Mouse (Mus musculus) activated CD4-positive, CD25-positive, alpha-beta regulatory T cell, adult 4 months (primary cell): Measurements from ENCODE around the gene Lclat1. TPM values are rescaled to one million over a fixed set of nuclear protein-coding genes. Genes with fewer than 3 reads are reported as not detected.

Experiments used
- ATAC-seq: one replicate; pipeline ENCODE4 v1.8.0; 2017
- polyA plus RNA-seq, 2 experiments: library from polyadenylated mRNA; unstranded; fragments of 100-300 nt; shearing (Covaris generic); gene quantifications; one replicate each; pipeline ENCODE4 v1.2.1; 2017

The Lclat1 gene
- polyA plus RNA-seq, 2 experiments from 2014 or later = 44.4 to 55.0 TPM

DNA sequence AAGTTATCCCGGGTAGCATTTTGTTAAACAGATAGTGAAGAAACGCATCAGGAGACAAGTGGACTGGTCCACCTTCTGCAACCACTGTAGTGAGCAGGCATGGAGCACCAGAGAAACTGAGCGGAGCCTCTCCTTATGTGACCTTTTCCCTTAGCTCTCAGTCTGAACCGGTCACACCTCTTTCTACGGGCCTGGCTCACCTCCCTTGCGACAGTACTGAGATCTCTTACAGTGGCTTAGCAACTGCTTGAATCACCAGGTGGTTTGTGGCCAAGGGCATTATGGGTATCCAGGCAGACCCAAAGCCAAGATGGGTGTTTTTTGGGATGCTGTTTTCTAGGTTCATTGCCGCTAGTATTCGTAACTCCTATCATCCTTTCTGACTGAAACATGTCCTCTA lies 16.4 kb upstream of the Lclat1 start:
- ATAC-seq = no peak

- no peak for ATAC-seq
Observed at GRCm38 (mm10) chr17:73092103-73093097, 15.4 kb upstream of the Lclat1 start.

GRCm38 (mm10) chr17:73095070-73095469 lies 12.7 kb upstream of the Lclat1 start:
- no peak for ATAC-seq

GRCm38 (mm10) chr17:73095585-73095984 lies 12.2 kb upstream of the Lclat1 start:
- ATAC-seq = no peak

GRCm38 (mm10) chr17:73096484-73096883 lies 11.3 kb upstream of the Lclat1 start:
- ATAC-seq = peak; percentile 61

GRCm38 (mm10) chr17:73098636-73099035 lies 9.1 kb upstream of the Lclat1 start:
- no peak for ATAC-seq

GRCm38 (mm10) chr17:73100396-73100795 lies 7.4 kb upstream of the Lclat1 start:
- ATAC-seq = no peak

GRCm38 (mm10) chr17:73102538-73102937 lies 5.2 kb upstream of the Lclat1 start:
- ATAC-seq = no peak

DNA sequence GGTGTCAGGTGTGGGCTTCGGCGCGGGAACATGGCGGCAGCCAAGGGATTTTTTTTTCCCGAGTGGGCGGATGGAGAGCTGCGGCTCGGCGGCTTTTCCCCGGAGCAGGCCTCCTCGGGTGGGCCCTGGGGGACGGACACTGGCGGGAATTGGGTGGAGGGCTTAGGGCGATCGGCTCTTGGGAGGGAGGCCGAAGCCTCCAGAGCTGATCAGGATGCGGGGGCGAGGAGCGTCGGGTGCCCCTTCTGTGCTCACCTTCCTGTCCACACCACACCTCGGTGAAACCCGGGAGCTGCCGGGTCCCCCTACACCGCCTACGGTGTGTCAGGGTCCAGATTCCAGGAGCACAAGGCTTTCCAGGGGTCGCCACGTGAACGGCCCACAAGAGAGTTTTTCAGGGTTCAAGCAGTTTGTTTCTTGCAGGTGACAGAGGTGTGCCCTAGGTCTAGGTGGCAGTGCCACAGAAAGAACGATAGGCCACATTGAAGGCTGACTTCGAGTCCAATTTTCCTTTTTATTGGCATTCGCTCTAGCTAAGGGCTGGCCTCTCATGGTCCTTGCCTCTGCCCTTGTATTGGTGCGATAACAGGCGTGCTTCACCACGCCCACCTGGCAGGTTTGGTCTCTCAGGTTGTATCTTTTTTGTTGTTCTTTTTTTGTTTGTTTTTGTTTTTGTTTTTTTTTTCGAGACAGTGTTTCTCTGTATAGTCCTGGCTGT lies 544 bp downstream of the Lclat1 start:
- ATAC-seq = peak; percentile 13

GRCm38 (mm10) chr17:73108888-73109259 lies 1.1 kb downstream of the Lclat1 start:
- no peak for ATAC-seq

- ATAC-seq = no peak
Observed at GRCm38 (mm10) chr17:73112128-73112527, 4.3 kb downstream of the Lclat1 start.

GRCm38 (mm10) chr17:73112601-73113000 lies 4.8 kb downstream of the Lclat1 start:
- no peak for ATAC-seq

- no peak for ATAC-seq
Observed at GRCm38 (mm10) chr17:73113230-73113629, 5.4 kb downstream of the Lclat1 start.

- no peak for ATAC-seq
Observed at GRCm38 (mm10) chr17:73118134-73118533, 10.3 kb downstream of the Lclat1 start.

DNA sequence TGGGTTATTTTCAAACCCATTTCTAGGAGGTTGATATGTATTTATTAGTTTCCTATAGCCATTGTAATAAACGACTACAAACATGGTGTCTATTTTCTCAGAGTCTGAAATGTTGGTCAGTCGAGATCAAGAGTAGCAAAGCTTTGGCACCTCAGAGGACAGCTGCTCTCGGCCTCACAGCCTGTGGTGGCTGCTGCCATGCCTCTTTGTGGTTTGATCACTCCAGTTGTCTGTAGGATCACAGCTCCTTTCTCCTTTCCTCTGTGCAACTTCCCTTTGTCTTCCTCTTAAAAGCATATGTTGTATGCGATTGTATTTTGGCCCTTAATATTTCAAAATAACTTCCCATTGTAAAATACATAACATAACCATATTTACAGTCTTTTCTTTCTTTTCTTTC lies 10.9 kb downstream of the Lclat1 start:
- no peak for ATAC-seq

DNA sequence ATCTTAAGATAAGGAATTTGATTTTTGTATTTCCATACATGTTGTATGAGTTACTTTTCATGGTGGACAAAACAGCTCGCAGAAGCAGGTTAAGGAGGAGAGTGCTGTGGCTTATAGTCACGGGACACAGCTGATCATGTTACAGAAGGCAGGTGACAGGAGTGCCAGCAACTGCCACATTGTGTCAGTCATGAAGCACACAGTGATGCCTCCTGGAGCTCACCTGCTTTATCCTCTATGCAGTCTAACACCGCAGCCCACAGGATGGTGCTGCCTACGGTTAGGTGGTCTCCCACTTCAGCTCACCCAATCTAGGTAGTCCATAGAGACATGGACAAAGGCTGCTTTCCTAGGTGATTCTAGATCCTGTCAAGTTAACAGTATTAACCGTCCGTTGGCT lies 11.4 kb downstream of the Lclat1 start:
- peak; percentile 66 for ATAC-seq

DNA sequence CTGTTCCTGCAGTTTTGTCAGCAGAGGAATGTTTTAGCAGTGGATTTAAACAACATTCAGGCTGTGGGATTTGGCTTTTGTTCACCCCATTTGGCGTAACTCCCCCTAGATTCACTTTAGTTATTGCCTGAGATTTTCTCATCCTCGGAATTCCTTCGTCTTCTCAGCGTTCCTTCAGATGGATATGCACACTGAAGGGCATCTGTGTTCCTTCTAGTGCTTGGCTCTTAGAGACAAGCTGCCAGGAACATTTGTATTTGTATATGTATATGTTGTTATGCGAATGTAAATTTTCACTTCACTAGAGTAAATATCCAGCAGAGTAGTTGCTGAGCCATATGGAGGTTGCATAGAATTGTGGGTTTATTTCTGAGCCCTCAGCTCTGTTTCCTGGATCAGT lies 12.8 kb downstream of the Lclat1 start:
- no peak for ATAC-seq

DNA sequence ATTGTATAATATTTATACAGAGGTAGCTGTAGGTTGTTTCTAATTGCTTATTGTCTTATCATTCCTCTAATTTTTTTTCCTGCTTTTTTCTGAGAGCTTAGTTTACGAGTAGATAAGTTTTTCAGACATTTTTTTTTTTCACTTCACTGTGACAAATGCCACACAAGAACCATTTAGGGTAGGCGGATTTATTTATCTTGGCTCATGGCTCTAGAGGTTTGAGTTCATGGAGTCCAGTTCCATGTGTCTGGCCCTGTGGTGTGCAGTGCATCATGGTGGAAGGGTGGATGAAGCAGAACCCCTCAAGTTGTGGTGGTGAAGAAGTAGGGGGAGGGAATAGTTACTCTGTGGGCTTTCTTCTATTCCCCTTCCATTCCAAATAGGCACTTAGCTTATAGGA lies 13.9 kb downstream of the Lclat1 start:
- ATAC-seq = no peak

GRCm38 (mm10) chr17:73126349-73126748 lies 18.6 kb downstream of the Lclat1 start:
- no peak for ATAC-seq

DNA sequence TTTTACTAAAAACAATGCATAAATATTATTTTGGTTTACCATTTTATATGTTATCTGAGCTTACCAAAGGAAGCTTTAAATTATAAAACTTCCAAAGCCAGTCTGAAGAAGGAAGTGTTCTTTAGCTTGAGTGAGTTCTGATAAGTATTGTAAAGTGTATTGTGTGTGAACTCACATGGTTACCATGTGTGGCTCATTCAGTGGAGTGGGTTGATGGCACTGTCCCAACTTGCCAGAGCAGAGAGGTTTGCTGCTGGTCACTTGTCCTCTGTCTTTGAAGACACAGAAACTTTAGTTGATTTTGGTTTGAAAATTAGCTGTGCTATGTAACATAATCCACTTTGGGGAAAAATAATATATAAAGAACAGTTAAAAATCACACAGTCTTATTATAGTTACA lies 19.1 kb downstream of the Lclat1 start:
- ATAC-seq = no peak

DNA sequence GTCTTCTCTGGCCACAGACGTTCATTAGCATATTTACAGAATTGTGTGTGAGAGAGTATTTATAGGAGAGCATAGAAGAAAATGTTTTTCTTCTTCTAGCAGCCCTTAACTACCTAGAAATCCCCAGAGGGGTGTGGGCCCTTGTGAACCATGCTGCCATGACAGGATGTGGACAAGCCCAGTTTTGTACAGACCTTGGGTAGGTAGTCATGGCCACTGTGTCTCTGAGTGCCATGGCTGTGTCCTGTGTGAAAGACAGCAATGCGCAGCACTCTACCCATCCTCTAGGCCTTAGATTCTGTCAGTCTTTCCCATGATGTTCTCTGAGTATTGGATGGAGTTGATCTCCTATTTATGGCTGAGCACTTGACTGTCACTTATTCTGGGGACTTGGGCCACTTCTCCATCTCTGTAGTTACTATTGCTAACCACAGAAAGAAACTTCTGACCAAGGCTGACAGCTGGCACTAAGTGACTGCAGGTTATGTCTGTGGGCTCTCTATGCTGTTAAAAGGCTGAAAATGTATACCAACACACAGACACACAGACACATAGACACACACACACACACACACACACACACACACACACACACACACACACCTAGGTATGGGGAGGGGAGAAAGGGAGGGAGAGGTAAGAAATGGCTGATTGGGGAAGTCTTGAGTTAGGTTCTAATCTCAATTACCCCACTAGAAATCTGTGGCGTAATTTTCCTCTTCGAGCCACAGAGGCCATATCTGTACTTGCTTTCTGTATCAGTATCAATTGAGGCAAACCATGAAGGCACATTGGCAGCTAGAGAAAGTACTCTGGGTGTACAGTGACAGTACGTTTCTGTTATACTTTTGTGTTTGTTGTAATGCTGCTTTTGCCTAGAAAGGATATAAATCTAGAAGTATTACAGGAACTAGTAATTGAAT lies 29.0 kb downstream of the Lclat1 start:
- peak; percentile 84 for ATAC-seq

- no peak for ATAC-seq
Observed at GRCm38 (mm10) chr17:73138217-73138616, 30.4 kb downstream of the Lclat1 start.

DNA sequence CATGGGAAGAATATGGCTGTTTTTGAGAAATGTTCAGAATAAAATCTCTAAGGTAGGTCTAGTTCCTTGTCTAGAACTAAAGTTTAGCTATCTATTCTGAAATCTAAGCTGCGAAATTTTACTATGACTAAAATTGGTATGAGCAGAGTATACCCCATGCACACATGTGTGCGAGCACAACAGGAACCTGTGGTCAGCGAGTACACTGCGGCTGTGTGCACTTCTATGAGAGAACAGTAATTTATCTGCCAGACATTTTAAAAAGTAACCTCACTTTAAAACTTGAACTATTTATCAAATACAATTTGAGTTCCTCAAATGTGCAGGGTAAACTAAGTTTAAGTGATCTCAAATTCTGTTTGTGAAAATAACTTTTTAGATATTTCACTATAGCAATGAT lies 34.2 kb downstream of the Lclat1 start:
- peak; percentile 66 for ATAC-seq
